Mouse (Mus musculus) myocyte (in vitro differentiated cells): ENCODE results near the gene Nepn.

Experiments
- CEBPB ChIP-seq: IDR thresholded peaks from 2 replicates; pipeline ENCODE4 v1.6.1; 2011; ENCODE audit warnings: mild to moderate bottlenecking, moderate library complexity; ENCODE audit not compliant: poor library complexity, insufficient read depth, severe bottlenecking
- E2F4 ChIP-seq: IDR thresholded peaks from one replicate; pipeline ENCODE4 v1.6.1; 2011; ENCODE audit warnings: mild to moderate bottlenecking, control low read depth, moderate library complexity; ENCODE audit not compliant: insufficient read depth
- MAX ChIP-seq: IDR thresholded peaks from one replicate; pipeline ENCODE4 v1.6.1; 2011; ENCODE audit warnings: low read depth, mild to moderate bottlenecking, control low read depth
- POLR2A ChIP-seq: IDR thresholded peaks from one replicate; pipeline ENCODE4 v1.6.1; 2011; ENCODE audit warnings: low read depth, mild to moderate bottlenecking, control low read depth, moderate library complexity; ENCODE audit not compliant: insufficient read length
- POLR2AphosphoS2 ChIP-seq: IDR thresholded peaks from one replicate; pipeline ENCODE4 v1.6.1; 2011; ENCODE audit warnings: low read depth, control low read depth; ENCODE audit not compliant: insufficient read length
- REST ChIP-seq: IDR thresholded peaks from one replicate; pipeline ENCODE4 v1.6.1; 2011; ENCODE audit warnings: mild to moderate bottlenecking, control low read depth, moderate library complexity; ENCODE audit not compliant: insufficient read depth, insufficient read length
- SRF ChIP-seq: IDR thresholded peaks from one replicate; pipeline ENCODE4 v1.6.1; 2011; ENCODE audit warnings: low read depth; ENCODE audit not compliant: control insufficient read depth, insufficient read length
- TCF12 ChIP-seq: IDR thresholded peaks from one replicate; pipeline ENCODE4 v1.6.1; 2011; ENCODE audit warnings: mild to moderate bottlenecking, control low read depth; ENCODE audit not compliant: poor library complexity, insufficient read depth, severe bottlenecking
- USF1 ChIP-seq: IDR thresholded peaks from one replicate; pipeline ENCODE4 v1.6.1; 2011; ENCODE audit warnings: low read depth, mild to moderate bottlenecking, control low read depth, moderate library complexity

DNA sequence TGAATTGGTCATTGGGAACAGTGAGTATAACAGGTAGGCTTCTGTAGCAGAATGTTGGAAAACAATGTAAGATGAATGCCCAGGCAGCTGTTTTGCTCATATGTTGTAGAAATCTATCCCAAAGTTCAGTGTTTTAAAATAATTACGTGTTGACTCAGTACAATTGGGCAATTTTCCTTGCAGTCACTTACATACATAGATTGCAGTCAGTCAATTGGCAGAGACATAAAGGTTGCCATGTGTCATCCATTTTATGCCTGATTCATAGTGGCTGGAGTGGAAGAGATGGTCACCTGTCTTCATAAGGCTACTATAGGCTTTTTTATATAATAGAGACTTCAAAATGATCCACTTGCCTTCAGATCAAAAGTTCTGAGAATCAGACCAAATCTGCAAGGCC lies 31.8 kb downstream of the Nepn start:
- TF ChIP-seq MAX (no peak), REST (no peak), POLR2A (no peak), POLR2AphosphoS2 (no peak), USF1 (no peak), TCF12 (no peak), SRF (no peak), E2F4 (no peak), CEBPB (no peak)
